ENCODE assay signal across 2 mouse cellular contexts in the genomic region with DNA sequence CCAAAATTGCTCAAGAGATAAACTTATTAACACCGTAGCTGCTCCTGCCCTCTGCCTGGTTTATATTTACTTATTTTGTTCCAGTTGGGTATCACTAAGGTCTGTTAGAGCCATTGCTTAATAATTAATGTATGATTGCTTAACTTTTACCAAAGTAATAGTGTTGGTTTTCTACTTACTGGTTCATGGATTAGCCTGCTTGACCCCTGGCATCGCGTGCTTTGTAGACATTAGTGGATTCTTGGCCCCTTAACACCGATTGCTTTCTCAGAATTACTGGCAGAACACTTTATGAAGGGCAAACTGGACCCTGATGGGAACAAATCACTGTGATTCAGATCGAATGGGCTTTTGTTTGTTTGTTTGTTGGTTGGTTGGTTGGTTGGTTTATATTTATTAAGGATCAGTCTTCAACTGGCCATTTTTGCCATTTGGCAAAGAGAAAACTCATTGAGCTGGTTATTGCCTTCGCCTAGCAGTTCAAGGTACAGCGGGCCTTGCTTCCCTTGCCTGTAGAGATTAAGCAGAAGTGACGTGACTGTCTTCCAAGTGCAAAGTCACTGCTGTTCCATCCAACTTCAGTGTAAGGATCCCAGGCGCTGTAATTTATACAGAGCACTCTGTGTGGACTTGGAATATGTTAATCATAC.
TF ChIP-seq lines count a peak whose summit lies in the region.

No protein-coding gene starts in this region.

TF ChIP-seq in CH12.LX, 34 proteins besides CTCF, POLR2A, EP300 and RAD21:
- TF ChIP-seq CHD1 (IDR thresholded peaks at IDR 0.05; ENCODE audit: low read depth, low read length) (0 out of 2 replicates have a peak, but pooled peaks have one; percentile 14), HCFC1 (IDR thresholded peaks at IDR 0.05; ENCODE audit: low read depth, low read length) (no peak)

TF ChIP-seq in MEL, 35 proteins besides CTCF, POLR2A, EP300 and RAD21 (continued from another document):
- TF ChIP-seq USF2 (IDR thresholded peaks at IDR 0.05; ENCODE audit: borderline replicate concordance in 1 of 2, insufficient read depth in 1 of 2, low read depth in 1 of 2, low read length in 2 of 2) (no peak), TBP (IDR thresholded peaks at IDR 0.05; ENCODE audit: low read depth, low read length) (no peak), USF1 (IDR thresholded peaks at IDR 0.05; ENCODE audit: low read depth, low read length) (no peak), ZNF384 (IDR thresholded peaks at IDR 0.05; ENCODE audit: low read depth, low read length) (no peak), MEF2A (IDR thresholded peaks at IDR 0.05; ENCODE audit: extremely low read depth, insufficient replicate concordance, low read depth, low read length, poor library complexity, severe bottlenecking) (no peak), TAL1 (IDR thresholded peaks at IDR 0.05; ENCODE audit: low read length) (no peak), RCOR1 (IDR thresholded peaks at IDR 0.05; ENCODE audit: low read depth, low read length) (no peak)
